Comparison of ENCODE assay signal across 8 mouse cellular contexts in the genomic region with DNA sequence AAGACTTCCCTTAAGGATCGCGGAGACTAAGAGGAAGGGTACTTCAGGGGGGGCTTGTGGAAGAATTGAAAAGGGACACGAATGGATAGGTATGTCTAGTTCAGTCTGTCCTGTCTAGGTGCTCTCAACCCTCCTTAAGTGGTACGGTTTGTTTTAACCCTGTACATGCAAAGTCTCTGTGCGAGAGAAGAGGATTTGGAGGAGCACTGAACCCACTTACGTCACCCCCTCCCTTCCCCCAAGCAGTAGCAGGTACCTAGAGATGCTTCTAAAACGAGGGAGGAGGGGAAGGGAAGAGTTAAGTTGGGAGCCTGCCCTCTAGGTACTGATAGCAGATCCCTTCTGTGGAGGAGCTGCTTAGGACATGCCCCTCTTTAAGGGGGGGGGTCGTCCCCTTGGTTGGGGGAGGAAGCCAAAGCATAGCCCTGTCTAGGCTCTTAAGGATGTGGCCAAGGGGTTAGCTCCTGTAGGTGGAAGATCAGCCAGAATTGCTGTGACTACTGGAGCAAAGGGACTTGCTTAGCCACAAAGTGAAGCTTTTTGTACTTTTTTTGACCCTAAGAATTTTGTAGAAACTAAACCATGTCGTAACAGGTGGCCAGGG.
A peak's percentile ranks its signal among the peaks of the same experiment; 100 is the strongest.
DNase-seq lines count a peak whose midpoint lies in the region; ATAC-seq and TF ChIP-seq lines count a peak whose summit lies in the region.

No protein-coding gene starts in this region.

- peak overlapping the region; percentile 60 for H3K4me3 ChIP-seq in layer of hippocampus, adult 2 months
- H3K4me3 ChIP-seq in embryonic facial prominence, embryonic 12.5 days: peak overlapping the region; percentile 40
- peak overlapping the region; percentile 6 for H3K4me3 ChIP-seq in myocyte

- no peaks in the 10 kb centered on the region for H3K79me2 ChIP-seq in myocyte (ENCODE audit: control insufficient read depth, insufficient read depth)

- DNase-seq in layer of hippocampus, adult 2 months (ENCODE audit: low spot score in 2 of 2): no peak
- no peak for DNase-seq in layer of hippocampus, postnatal 25 days (ENCODE audit: extremely low spot score in 1 of 2, low spot score in 1 of 2)
- DNase-seq in induced T-regulatory cell, adult 2 months (ENCODE audit: low read depth): peak; percentile 12
- no peak for DNase-seq in layer of hippocampus, postnatal 14 days (ENCODE audit: low spot score in 2 of 2)
- no peak for DNase-seq in adrenal gland, adult (ENCODE audit: inconsistent age in 2 of 2, low spot score in 1 of 2)
- no peak for DNase-seq in urinary bladder, postnatal 4 days (ENCODE audit: low spot score in 2 of 2)

- no peak overlapping the region for H3K9ac ChIP-seq in embryonic facial prominence, embryonic 12.5 days

- H3ac ChIP-seq in myocyte (ENCODE audit: control insufficient read depth, insufficient read length): no peak overlapping the region

- H3K9me3 ChIP-seq in embryonic facial prominence, embryonic 12.5 days: no peaks in the 10 kb centered on the region

- no peak for ATAC-seq in embryonic facial prominence, embryonic 12.5 days (ENCODE audit: insufficient number of reproducible peaks, insufficient read depth, low FRiP score, low TSS enrichment)

- TF ChIP-seq POLR2A in myocyte (IDR thresholded peaks at IDR 0.05; ENCODE audit: insufficient read length, low read depth): no peak

- H3K36me3 ChIP-seq in embryonic facial prominence, embryonic 12.5 days: no peaks in the 10 kb centered on the region
- no peaks in the 10 kb centered on the region for H3K36me3 ChIP-seq in myocyte (ENCODE audit: control insufficient read depth, insufficient read depth)

- no peaks in the 10 kb centered on the region for H3K4me1 ChIP-seq in embryonic facial prominence, embryonic 12.5 days

- no peak for TF ChIP-seq CTCF in layer of hippocampus, adult 2 months (conservative IDR thresholded peaks at IDR 0.05)

- no peak overlapping the region for H3K27ac ChIP-seq in layer of hippocampus, adult 2 months
- H3K27ac ChIP-seq in embryonic facial prominence, embryonic 12.5 days: no peak overlapping the region

- peak overlapping the region; percentile 70 for H3K4me2 ChIP-seq in embryonic facial prominence, embryonic 12.5 days (replicated peaks)
- H3K4me2 ChIP-seq in myocyte (ENCODE audit: low read depth): peak overlapping the region; percentile 67

- H3K27me3 ChIP-seq in embryonic facial prominence, embryonic 12.5 days: peaks cover 12% of the 10 kb centered on the region; the same call in 1 of the 2 replicates
- no peaks in the 10 kb centered on the region for H3K27me3 ChIP-seq in myocyte (ENCODE audit: control insufficient read depth, insufficient read depth, insufficient read length)

- WGBS in embryonic facial prominence, embryonic 12.5 days: 22% methylated on average over 9 of the region's 9 CpGs

TF ChIP-seq in myocyte, 11 proteins besides CTCF, POLR2A, EP300 and RAD21:
- TF ChIP-seq POLR2AphosphoS2 (IDR thresholded peaks at IDR 0.05; ENCODE audit: insufficient read length, low read depth) (no peak), TCF12 (IDR thresholded peaks at IDR 0.05; ENCODE audit: insufficient read depth, poor library complexity, severe bottlenecking) (no peak)

Comparison
In these comparisons a context has a peak if more than half of its experiments do, and no peak if none do; other contexts are left out.
1. H3K4me3 ChIP-seq: peak in every context shown above with its lines; median percentile 60 in layer of hippocampus, adult 2 months; 40 in embryonic facial prominence, embryonic 12.5 days; 6 in myocyte.